Mouse (Mus musculus) liver, embryonic 14.5 days (tissue): ENCODE data around the gene Ypel4.

Experiments
- CTCF ChIP-seq: IDR thresholded peaks from 2 replicates; pipeline ENCODE4 v1.5.1; 2016; ENCODE audit warnings: antibody characterized with exemption, low read depth, control low read depth
- EP300 ChIP-seq: IDR thresholded peaks from 2 replicates; pipeline ENCODE4 v1.6.1; 2016; ENCODE audit warnings: antibody characterized with exemption, low read depth

GRCm38 (mm10) chr2:84772454-84772853 is 38.6 kb downstream of the Ypel4 start:
- no peak for TF ChIP-seq CTCF
- no peak for TF ChIP-seq EP300
